Mouse (Mus musculus) mammary gland, adult 2 months (tissue): ENCODE results near the gene Gm6525. TPM values are rescaled to one million over a fixed set of nuclear protein-coding genes. Genes with fewer than 3 reads are reported as not detected.

ENCODE experiments used
- polyA plus RNA-seq: library from polyadenylated mRNA; depleted of rRNA; stranded (reverse); fragments of >200 nt; gene quantifications from 2 replicates; pipeline ENCODE4 v1.2.3, GENCODE M21; 2012; ENCODE audit warnings: low replicate concordance; rRNA removed

The Gm6525 gene
- polyA plus RNA-seq, result not detected in 2 replicates

GRCm38 (mm10) chr3:84173581-84174154, at the start of gene Gm6525:
TSS of gene Gm6525 (plus strand) at chr3:84174104.

GRCm38 (mm10) chr3:84155558-84156006, 18.3 kb upstream of the Gm6525 start, which contains the start of gene Mnd1:
TSS of gene Mnd1 (minus strand) at chr3:84155786.

Other genes with a start within 250 kb of the Gm6525 start
- 38.6 and 63.7 TPM in 2 replicates for gene Tmem131l, start 133.9 kb upstream of the Gm6525 start, polyA plus RNA-seq
- 0.59 and 0.60 TPM in 2 replicates for gene Mnd1, start 18.3 kb upstream of the Gm6525 start, polyA plus RNA-seq
- gene Trim2, start 132.8 kb downstream of the Gm6525 start, polyA plus RNA-seq, result 12.3 and 24.9 TPM in 2 replicates